Mouse (Mus musculus) A20 (cell line): ENCODE data around the gene Dpep3.
"Not testable (repeated sequence)": the region's sequence is repeated elsewhere in the genome, so short reads cannot be mapped to it uniquely, and the experiment has no call there.

ENCODE experiments used
- DNase-seq: peaks from one replicate; pipeline ENCODE4 v3.0.0-alpha.2; 2011; ENCODE audit warnings: low read depth, low spot score

The Dpep3 gene

DNA sequence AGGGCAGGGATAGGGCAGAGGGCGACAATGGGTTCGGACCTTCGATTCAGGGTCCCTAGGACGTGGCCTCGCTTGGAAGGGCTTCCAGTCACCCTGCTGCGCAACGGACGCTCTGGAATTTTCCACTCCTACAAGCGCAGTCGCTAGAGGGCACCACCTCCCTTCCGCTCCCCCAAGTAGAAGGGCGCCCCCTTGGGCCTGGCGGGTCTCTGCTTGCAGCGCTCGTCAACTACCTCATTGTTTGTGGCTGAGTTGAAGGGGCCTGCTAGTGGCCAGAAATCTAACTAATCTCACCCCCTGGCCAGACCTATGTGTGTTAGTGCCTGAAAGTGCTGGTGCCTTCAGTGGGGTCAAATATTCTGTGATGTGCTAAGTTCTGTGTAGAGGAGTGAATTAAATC is at the start of gene Dpep3:
Dpep3 (minus strand) TSS at position 105 of the 400 bp plus-strand sequence.
- DNase-seq, result peak; percentile 53

DNA sequence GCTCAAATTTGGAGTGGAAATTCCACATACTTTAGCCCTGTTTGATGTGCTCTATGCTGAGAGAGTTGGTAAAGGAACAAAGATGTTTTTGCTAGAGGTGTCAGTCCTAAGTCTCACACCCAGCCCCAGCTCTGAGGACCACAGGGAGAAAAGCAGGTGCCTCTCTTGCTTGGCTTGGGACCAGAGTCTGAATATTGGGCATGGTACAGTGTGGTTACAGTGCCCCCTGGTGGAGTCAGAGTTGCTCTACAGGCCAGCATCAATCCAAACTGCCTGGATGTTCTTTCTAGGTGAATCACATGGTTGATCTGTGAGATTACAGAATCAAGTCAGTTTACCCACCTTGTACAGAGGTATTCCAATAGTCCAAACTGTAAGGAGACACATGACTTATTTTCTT is 43.3 kb upstream of the Dpep3 start:
- DNase-seq, result peak; percentile 77

DNA sequence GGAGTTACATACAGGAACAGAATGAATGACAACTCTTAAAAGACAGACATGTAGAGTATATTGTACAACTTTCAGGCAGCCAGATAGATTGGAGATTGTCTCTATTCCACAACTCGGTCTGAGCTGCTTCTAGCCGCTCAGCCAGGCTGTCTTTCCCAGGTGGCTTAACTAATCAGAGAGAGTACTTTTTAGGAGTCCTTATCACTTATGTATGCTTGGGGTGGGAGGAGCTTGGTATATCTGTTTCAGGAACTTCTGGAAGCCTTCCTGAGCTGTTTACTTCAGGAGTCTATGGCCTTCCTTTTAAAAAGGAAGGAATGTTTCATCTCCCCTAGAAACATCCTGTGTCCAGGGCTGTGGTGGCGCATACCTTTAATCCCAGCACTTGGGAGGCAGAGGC is 38.8 kb upstream of the Dpep3 start:
- no peak for DNase-seq

DNA sequence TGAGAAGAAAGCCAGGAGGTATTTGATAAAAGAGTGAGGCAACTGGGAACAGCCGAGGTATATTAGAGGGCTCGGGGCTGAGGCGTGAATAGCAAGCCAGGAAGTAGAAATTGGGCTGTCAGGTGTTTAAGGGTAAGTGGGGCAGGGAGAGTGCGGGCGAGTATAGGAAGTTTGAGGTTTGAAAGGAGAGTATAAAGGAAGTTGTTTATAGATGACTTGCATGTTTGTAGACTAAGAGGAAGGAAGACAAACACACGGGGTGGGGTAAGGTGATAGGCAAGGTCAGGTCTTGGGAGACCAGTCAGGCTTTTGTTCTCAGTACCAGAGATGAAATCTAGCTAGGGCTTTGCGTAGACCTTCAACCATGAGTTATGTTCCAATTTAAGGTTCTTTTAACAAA is 37.9 kb upstream of the Dpep3 start:
- no peak for DNase-seq

DNA sequence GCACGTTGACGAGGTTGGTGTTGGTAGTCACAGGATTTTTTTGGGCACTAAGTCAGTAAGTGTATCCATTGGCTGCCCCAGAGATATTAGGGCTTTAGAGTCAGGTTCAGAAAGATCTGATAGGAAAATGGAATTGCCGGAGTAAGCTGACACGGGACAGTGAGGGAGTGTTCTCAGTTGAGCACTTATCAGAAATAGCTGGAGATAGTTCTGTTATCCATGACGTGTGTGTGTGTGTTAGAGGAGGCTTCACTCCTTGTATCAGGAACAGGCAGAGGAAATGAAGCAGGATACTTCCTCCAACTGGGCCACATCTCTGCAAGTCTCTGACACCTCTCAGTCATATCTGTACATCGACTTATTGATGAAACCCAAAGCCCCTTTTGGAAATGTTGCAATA is 37.1 kb upstream of the Dpep3 start:
- no peak for DNase-seq

DNA sequence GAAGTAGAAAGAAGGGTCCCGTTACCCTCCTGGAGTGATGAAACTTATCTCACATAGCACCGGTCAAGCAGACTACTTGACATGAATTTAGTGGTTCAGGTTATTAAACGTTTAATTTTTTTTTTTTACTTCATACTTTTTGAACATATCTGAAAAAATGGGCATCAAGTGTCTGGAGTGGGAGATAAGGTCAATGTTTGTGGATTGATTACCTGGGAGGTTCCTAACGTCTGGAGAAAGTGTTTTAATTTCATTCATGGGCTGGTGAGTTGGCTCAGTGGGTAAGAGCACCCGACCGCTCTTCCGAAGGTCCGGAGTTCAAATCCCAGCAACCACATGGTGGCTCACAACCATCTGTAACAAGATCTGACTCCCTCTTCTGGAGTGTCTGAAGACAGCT is 33.0 kb upstream of the Dpep3 start:
- not testable (repeated sequence) for DNase-seq

DNA sequence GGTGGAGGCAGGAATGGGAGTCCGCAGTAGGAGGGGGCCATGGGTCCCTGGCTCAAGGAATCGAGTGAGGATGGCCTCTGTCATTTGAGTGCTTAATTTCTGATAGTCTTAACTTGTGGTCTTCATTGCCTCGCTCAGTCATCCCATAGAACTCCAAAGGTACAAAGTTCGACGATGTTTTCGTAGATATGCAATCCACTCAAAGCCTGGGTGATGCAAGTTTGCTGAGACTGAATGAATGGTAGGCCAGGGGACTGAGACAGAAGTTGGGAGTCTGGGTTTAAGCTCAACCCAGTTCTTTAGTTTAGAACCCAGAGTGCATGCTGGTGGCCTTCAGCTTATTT is 32.4 kb upstream of the Dpep3 start, which contains the start of gene Ddx28:
Ddx28 (minus strand) TSS at position 240 of the 344 bp plus-strand sequence.
- no peak for DNase-seq

DNA sequence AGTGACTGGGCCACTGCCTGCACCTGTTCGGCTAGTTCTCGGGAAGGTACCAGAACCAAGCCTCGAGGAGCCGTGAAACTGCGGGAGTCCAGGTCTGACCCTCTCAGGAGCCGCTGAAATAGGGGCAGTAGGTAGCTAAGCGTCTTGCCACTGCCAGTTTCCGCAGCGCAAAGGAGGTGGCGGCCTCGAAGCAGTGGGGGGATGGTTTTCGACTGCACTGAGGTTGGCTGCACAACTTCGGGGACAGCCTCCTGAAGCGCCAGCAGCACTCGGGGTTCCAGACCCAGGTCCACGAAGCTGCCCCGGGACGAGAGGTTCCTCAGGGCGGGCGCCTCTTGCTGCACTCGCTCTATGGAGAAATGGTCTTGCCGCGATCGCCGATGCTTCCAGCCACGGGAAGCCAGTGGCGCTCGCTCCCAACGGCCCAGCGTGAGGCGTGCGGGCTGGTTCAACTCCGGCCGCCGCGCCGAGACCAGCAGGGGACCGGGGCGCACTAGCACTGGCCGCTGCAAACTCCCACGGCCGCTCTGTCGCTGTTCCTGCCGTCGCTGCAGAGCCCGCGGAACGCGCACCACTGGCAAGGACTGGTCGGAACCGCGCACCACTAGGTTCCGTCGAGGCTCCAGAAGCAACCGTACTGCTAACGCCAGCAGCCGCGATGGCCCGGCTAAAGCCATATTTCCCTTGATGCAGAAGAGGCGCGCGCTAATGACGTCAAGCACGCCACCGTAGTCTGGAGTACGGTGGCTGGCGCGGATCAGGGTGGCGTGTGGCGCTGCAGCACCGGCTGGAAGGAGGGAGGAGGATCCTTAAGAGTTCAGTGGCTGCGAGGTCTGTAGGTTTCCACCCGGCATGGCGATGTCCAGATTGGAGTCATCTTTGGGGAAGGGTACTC is 31.8 kb upstream of the Dpep3 start:
- peak; percentile 94 for DNase-seq

DNA sequence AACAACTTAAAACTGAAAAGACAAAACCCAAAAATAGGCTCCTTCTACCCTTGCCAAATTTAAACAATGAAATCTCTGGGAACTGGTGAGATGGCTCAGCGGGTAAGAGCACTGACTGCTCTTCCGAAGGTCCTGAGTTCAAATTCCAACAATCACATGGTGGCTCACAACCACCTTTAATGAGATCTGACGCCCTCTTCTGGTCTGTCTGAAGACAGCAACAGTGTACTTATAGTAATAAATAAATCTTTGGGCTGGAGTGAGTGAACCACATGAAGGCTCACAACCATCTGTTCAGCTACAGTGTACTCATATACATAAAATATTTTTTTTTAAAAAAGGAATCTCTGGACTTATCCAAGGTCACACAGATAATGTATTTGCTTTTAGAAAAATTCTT is 28.7 kb upstream of the Dpep3 start:
- peak; percentile 44 for DNase-seq

DNA sequence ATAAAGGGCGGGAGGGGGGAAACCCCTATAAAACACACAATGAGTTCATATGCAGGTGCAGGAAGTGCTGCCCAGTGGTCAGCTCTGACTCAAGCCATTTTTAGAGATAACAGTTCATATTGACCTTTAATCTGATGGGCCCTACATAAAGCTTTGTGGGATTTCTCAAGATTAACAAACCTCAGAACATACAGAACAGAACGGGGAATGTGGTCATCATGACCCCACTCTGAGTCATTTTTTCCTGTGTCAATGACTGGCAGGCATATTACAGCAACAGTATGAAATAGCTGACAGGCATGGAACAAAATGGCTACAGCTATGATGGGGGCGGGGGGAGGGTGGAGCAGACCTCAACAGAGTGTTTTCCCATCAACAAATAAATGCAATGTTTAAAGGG is 27.9 kb upstream of the Dpep3 start:
- peak; percentile 39 for DNase-seq

DNA sequence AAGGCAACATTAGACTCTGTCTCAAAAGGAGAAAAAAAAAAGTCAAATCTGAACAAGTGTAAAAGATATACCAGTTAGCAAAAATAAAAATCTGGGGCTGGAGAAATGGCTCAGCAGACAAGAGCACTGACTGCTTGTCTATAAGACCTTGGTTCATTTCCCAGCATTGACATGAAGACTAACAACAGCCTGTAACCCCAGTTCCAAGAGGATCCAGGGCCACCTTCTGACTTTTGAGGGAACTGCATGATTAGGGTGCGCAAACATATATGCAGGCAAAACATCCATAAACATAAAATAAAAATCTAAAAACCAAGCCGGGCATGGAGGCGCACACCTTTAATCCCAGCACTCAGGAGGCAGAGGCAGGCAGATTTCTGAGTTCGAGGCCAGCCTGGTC is 27.2 kb upstream of the Dpep3 start:
- DNase-seq, result peak; percentile 50

DNA sequence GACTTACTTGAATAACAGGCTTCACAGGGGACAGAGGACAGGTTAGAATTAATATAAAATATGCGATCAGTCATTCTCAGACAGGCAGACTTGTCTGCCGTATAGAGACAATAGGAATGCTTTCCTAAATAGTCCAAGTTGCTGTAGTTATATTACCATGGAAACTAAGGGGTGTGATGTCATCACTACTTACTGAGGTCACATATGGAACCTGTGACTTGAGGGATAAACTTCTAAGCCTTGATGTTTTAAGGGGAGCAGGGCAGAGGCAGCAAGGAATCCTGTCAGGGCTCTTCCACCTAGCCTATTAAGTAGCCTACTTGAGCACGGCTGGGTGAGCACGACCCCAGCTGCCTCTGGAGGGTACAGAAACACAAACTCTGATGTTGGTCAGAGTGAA is 26.6 kb upstream of the Dpep3 start, which contains the start of gene Dpep2nb:
Dpep2nb (minus strand) TSS at position 101 of the 400 bp plus-strand sequence.
- no peak for DNase-seq

DNA sequence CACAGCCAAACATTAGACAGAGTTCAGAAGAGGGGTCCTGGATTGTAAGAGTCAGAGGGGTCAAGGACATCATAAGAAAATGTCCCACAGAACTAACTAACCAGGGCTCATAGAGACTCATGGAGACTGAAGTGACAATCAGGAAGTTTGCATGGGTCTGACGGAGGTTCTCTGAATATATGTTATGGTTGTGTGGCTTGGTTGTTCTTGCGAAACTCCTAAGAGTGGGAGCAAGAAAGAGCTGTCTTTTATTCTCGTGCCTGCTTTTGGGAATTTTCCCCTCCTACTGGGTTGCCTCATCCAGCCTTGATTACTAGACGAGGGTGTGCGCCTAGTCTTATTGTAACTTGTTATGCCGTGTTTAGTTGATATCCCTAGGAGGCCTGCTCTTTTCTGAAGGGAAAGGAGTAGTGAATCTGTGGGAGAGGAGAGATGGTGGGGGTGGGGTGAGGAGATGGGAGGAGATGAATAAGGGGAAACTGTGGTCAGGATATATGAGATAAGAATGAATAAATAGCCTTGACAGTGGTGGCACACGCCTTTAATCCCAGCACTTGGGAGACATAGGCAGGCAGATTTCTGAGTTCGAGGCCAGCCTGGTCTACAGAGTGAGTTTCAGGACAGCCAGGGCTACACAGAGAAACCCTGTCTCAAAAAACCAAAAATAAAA is 25.4 kb upstream of the Dpep3 start:
- DNase-seq, result no peak

DNA sequence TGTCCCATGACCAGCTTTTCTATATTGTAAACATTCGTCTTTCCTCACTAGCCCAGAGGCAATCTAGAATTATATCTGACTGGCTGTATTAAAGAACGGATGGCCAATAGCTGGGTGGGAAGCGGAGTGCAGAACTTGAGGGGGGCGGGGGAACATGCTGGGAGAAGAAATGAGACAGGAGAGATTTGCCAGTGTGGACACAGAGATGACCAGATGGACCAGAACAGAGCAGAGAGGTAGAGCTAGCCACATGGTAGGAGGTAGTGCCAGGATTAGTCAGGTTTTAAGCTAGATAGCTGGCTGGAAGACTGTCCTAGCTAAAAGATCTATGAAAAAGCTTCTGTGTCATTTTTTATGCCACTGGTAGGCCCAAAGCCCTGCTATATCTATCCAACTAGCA is 22.7 kb upstream of the Dpep3 start:
- DNase-seq, result no peak

DNA sequence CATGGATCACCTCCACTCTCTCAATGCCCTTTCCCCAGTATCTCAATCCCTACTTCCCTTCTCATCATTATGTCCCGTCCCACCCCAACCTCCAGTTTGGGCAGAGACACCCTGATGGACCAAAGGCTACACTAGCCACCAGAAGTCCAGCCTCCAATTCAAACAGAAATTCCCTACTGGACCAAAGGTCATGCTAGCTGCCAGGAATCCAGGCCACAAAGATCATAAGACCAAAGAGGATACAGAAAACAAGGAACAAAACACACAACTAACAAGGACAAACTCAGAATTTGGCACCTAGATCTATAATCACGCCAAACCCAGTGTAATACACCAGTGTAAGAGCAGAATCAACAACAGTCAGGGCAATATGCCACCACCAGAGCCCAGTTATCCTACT is 19.7 kb upstream of the Dpep3 start:
- DNase-seq, result no peak

DNA sequence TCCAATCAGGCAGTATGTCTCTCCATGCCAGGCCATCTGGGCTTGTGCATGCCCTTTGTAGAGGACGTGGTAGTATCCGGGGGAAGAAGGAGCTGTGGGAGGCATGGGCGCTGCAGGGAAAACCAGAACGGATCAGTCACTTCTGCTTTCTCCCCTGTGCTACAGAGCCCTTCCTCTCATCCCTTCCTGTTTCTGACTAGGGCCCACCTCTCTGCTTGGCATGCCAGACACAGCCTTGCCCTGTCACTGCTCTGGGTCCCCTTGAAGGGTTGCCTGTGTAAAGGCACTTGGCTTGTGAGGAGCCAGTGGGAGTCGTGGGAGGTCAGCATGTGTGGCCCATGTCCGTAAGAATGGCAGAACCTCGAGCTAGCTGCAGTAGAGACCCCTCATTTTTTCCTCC is 17.1 kb upstream of the Dpep3 start:
- DNase-seq, result no peak

DNA sequence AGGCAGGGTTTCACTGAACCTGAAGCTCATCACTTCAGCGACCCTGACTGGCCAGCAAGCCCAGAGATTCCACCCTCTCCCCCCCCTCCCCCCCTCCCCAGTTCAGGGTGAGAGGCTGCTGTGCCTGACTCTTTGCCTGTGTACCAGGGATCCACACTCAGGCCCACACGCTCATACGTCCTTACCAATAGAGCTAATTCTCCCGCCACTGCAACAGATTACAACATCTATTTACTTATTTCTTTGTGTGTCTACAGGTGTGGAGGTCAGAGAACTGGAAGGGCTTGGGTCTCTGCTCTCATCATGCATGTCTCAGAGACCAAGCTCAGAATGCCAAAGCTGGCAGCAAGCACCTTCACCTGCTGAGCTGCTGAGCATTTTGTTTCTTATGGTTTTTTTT is 14.0 kb upstream of the Dpep3 start:
- peak; percentile 78 for DNase-seq

DNA sequence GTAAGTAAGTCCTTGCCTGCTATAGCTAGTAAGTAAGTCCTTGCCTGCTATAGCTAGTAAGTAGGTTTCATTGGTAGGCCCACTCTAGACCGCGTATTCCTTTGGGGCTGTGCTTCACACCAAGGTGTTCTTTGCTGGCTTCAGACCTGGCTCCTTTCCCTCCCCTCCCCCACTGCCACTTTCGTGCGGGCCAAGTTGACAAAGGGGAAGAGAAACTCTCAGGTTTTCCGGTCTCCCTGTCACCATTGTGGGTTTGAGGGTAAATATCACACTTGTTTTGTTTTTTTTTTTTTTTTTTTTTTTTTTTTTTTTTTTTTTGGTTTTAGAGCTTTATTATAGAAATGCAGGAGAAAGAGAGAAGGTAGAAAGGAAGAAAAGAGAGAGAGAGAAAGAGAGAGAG is 13.3 kb upstream of the Dpep3 start:
- DNase-seq, result peak; percentile 93

DNA sequence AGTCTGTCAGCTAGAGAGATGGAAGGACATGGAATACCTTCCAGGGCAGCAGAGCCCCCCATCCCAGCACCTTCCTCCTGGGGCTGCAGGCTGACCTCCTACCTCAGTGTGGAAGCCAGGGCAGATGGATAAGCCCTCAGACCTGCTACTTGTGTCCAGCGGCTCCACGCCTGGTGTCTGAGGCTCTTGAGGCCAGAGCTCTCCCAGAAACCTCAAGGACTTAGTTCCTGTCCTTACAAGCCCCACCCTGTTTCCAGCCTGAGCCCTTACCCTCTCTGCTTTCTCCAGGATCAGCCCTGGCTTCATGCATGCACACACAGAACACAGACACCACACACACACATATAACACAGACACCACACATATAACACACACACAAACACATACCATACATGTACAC is 12.3 kb upstream of the Dpep3 start:
- no peak for DNase-seq

DNA sequence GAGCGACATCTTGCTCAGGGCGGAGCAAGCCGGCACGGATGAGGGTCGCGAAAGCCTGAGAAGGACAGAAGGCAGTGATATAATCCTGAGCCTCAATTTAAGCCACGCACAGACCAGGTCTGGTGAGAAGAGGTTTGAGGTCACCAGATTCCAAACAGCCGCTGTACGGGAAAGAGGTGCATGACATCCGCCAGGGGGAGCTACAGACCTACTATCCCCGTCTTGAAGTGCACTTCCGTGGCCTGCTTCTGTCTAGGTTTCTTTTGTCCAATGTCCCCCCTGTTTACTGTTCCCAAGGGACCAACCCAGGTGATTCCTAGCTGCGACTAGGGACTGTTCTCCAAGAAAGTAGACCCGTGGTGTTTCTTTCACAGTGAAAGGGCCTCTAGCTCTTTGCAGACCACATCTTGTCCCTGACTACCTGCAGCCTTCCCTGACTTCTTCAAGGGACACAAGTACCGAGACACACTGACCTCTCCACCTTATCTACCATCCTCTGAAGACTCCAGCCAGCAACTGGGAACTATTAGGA is 11.7 kb upstream of the Dpep3 start, which contains the start of gene Dus2:
Dus2 (plus strand) TSS at position 482 of the 532 bp plus-strand sequence.
- DNase-seq, result peak; percentile 89

DNA sequence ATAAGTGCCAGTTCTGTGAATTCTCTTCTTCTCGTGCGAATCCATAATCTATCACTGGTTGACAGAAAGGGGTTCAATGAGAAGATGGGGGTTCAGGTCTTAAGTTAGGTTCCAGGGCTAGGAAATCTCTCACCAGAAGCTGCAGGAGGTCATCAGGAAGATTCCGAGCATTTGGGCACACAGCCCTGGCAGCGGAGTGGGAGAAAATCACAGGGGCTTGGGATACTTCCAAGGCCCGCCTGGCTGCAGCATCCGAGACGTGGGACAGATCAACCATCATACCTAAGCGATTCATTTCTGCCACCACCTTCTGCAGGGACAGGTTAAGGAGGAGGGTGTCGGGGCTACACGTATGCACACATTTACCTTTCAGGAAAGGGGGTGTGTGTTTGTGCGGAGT is 9.3 kb upstream of the Dpep3 start:
- no peak for DNase-seq

DNA sequence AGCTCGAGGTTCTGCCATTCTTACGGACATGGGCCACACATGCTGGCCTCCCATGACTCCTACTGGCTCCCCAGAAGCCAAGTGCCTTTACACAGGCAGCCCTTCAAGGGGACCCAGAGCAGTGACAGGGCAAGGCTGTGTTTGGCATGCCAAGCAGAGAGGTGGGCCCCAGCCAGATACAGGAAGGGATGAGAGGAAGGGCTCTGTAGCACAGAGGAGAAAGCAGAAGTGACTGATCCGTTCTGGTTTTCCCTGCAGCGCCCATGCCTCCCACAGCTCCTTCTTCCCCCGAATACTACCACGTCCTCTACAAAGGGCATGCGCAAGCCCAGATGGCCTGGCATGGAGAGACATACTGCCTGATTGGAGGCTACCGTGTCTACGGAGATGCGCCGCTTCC is 4.2 kb upstream of the Dpep3 start:
- DNase-seq, result peak; percentile 15

DNA sequence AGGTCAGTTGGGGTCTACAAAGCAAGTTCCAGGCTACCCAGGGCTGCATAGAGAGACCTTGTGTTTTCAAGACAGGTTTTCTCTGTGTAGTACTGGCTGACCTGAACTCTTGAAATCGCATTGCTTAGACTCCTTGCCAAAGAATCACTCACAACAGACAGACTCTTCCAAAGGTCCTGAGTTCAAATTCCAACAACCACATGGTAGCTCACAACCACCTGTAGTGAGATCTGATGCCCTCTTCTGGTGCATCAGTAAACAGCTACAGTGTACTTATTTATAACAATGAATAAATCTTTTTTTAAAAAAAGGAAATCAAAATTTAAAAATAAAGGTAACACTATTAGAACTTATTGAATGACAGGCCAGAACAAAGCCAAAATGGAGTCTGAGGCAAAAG is 1.9 kb upstream of the Dpep3 start:
- DNase-seq, result no peak
